Mouse (Mus musculus): ENCODE measurements at regions not wholly inside any gene's neighbourhood (a gene's known extent, or its start where the extent isn't known, plus 50 kb on each side); places are given as distances from the start of the nearest gene placed in this dataset.

- Histone ChIP-seq H3K4me1 (peaks cover 8% of the 10 kb centered on the region), H3K9ac (no peak overlapping the region), H3K27me3 (no peaks in the 10 kb centered on the region), H3K9me3 (no peaks in the 10 kb centered on the region), H3K27ac (no peak overlapping the region), H3K36me3 (no peaks in the 10 kb centered on the region), H3K4me2 (no peak overlapping the region), H3K4me3 (no peak overlapping the region)
- 87% methylated on average over 1 of the region's 1 CpGs for WGBS
- ATAC-seq (ENCODE audit: insufficient number of reproducible peaks, low FRiP score, low TSS enrichment, low read depth), result no peak
Observed at GRCm38 (mm10) chr14:68918526-68919045, 375.5 kb downstream of the Synb start.

GRCm38 (mm10) chr14:68899921-68900320 is 394.2 kb downstream of the Synb start:
- no peaks in the 10 kb centered on the region for H3K9me3 ChIP-seq
- H3K27ac ChIP-seq, result no peak overlapping the region
- H3K4me3 ChIP-seq, result no peak overlapping the region
- 72% methylated on average over 3 of the region's 3 CpGs for WGBS
- no peaks in the 10 kb centered on the region for H3K4me1 ChIP-seq
- H3K27me3 ChIP-seq, result no peaks in the 10 kb centered on the region
- ATAC-seq (ENCODE audit: insufficient number of reproducible peaks, low FRiP score, low TSS enrichment, low read depth), result no peak
- H3K4me2 ChIP-seq, result no peak overlapping the region
- H3K36me3 ChIP-seq, result no peaks in the 10 kb centered on the region
- H3K9ac ChIP-seq, result no peak overlapping the region

GRCm38 (mm10) chr14:68877171-68877570 is 416.9 kb downstream of the Synb start:
- Histone ChIP-seq H3K27me3 (no peaks in the 10 kb centered on the region), H3K4me3 (no peak overlapping the region), H3K4me2 (no peak overlapping the region), H3K27ac (no peak overlapping the region), H3K9me3 (no peaks in the 10 kb centered on the region), H3K9ac (no peak overlapping the region), H3K36me3 (no peaks in the 10 kb centered on the region), H3K4me1 (no peaks in the 10 kb centered on the region)
- WGBS, result 63% methylated on average over 4 of the region's 4 CpGs
- ATAC-seq (ENCODE audit: insufficient number of reproducible peaks, low FRiP score, low TSS enrichment, low read depth), result no peak

- H3K36me3 ChIP-seq, result no peaks in the 10 kb centered on the region
- no peaks in the 10 kb centered on the region for H3K4me1 ChIP-seq
- H3K4me3 ChIP-seq, result no peak overlapping the region
- no peaks in the 10 kb centered on the region for H3K27me3 ChIP-seq
- no peak overlapping the region for H3K27ac ChIP-seq
- H3K9me3 ChIP-seq, result no peaks in the 10 kb centered on the region
- no peak overlapping the region for H3K9ac ChIP-seq
- 93% methylated on average over 3 of the region's 3 CpGs for WGBS
- no peak overlapping the region for H3K4me2 ChIP-seq
- ATAC-seq (ENCODE audit: insufficient number of reproducible peaks, low FRiP score, low TSS enrichment, low read depth), result no peak
Observed at GRCm38 (mm10) chr14:68861071-68861470, 433.0 kb downstream of the Synb start.

GRCm38 (mm10) chr14:68857948-68858347 is 436.2 kb downstream of the Synb start:
- Histone ChIP-seq H3K4me2 (no peak overlapping the region), H3K27me3 (no peaks in the 10 kb centered on the region), H3K4me3 (no peak overlapping the region), H3K4me1 (no peaks in the 10 kb centered on the region), H3K36me3 (no peaks in the 10 kb centered on the region), H3K9ac (no peak overlapping the region), H3K9me3 (no peaks in the 10 kb centered on the region), H3K27ac (no peak overlapping the region)
- WGBS, result 65% methylated on average over 1 of the region's 1 CpGs
- no peak for ATAC-seq (ENCODE audit: insufficient number of reproducible peaks, low FRiP score, low TSS enrichment, low read depth)

- Histone ChIP-seq H3K4me2 (no peak overlapping the region), H3K9ac (no peak overlapping the region), H3K4me1 (no peaks in the 10 kb centered on the region), H3K9me3 (no peaks in the 10 kb centered on the region), H3K4me3 (no peak overlapping the region), H3K27me3 (no peaks in the 10 kb centered on the region), H3K36me3 (no peaks in the 10 kb centered on the region), H3K27ac (no peak overlapping the region)
- WGBS, result 73% methylated on average over 4 of the region's 4 CpGs
- no peak for ATAC-seq (ENCODE audit: insufficient number of reproducible peaks, low FRiP score, low TSS enrichment, low read depth)
Observed at GRCm38 (mm10) chr14:68848506-68848905, 445.6 kb downstream of the Synb start.

GRCm38 (mm10) chr14:68847609-68848008 is 446.5 kb downstream of the Synb start:
- no peak for ATAC-seq (ENCODE audit: insufficient number of reproducible peaks, low FRiP score, low TSS enrichment, low read depth)
- Histone ChIP-seq H3K27ac (no peak overlapping the region), H3K9me3 (no peaks in the 10 kb centered on the region), H3K4me3 (no peak overlapping the region), H3K4me2 (no peak overlapping the region), H3K9ac (no peak overlapping the region), H3K4me1 (no peaks in the 10 kb centered on the region), H3K27me3 (no peaks in the 10 kb centered on the region), H3K36me3 (no peaks in the 10 kb centered on the region)

GRCm38 (mm10) chr14:68820241-68820640 is 473.9 kb downstream of the Synb start:
- Histone ChIP-seq H3K36me3 (no peaks in the 10 kb centered on the region), H3K27me3 (no peaks in the 10 kb centered on the region), H3K4me3 (no peak overlapping the region), H3K9ac (no peak overlapping the region), H3K4me2 (no peak overlapping the region), H3K27ac (no peak overlapping the region), H3K4me1 (no peaks in the 10 kb centered on the region), H3K9me3 (no peaks in the 10 kb centered on the region)
- no peak for ATAC-seq (ENCODE audit: insufficient number of reproducible peaks, low FRiP score, low TSS enrichment, low read depth)
- WGBS, result 79% methylated on average over 8 of the region's 8 CpGs

GRCm38 (mm10) chr14:68808976-68809375 is 485.1 kb downstream of the Synb start:
- ATAC-seq (ENCODE audit: insufficient number of reproducible peaks, low FRiP score, low TSS enrichment, low read depth), result no peak
- no peaks in the 10 kb centered on the region for H3K36me3 ChIP-seq
- H3K4me2 ChIP-seq, result no peak overlapping the region
- no peaks in the 10 kb centered on the region for H3K4me1 ChIP-seq
- H3K9me3 ChIP-seq, result no peaks in the 10 kb centered on the region
- no peak overlapping the region for H3K4me3 ChIP-seq
- no peak overlapping the region for H3K27ac ChIP-seq
- WGBS, result 89% methylated on average over 3 of the region's 3 CpGs
- no peaks in the 10 kb centered on the region for H3K27me3 ChIP-seq
- H3K9ac ChIP-seq, result no peak overlapping the region

- ATAC-seq (ENCODE audit: insufficient number of reproducible peaks, low FRiP score, low TSS enrichment, low read depth), result no peak
- 65% methylated on average over 3 of the region's 3 CpGs for WGBS
- Histone ChIP-seq H3K4me3 (no peak overlapping the region), H3K9me3 (no peaks in the 10 kb centered on the region), H3K4me2 (no peak overlapping the region), H3K27me3 (no peaks in the 10 kb centered on the region), H3K27ac (no peak overlapping the region), H3K36me3 (no peaks in the 10 kb centered on the region), H3K4me1 (no peaks in the 10 kb centered on the region), H3K9ac (no peak overlapping the region)
Observed at GRCm38 (mm10) chr14:68807918-68808317, 486.2 kb downstream of the Synb start.

- Histone ChIP-seq H3K4me1 (no peaks in the 10 kb centered on the region), H3K27me3 (no peaks in the 10 kb centered on the region), H3K9me3 (no peaks in the 10 kb centered on the region), H3K9ac (no peak overlapping the region), H3K4me2 (no peak overlapping the region), H3K27ac (no peak overlapping the region), H3K36me3 (no peaks in the 10 kb centered on the region), H3K4me3 (no peak overlapping the region)
- 49% methylated on average over 1 of the region's 1 CpGs for WGBS
- no peak for ATAC-seq (ENCODE audit: insufficient number of reproducible peaks, low FRiP score, low TSS enrichment, low read depth)
Observed at GRCm38 (mm10) chr14:68806646-68807045, 487.5 kb downstream of the Synb start.

- no peak overlapping the region for H3K9ac ChIP-seq
- no peak for ATAC-seq (ENCODE audit: insufficient number of reproducible peaks, low FRiP score, low TSS enrichment, low read depth)
Observed at GRCm38 (mm10) chr14:68784395-68784794, 509.7 kb downstream of the Synb start.

GRCm38 (mm10) chr14:68783216-68783615 is 510.9 kb downstream of the Synb start:
- Histone ChIP-seq H3K4me1 (0 out of 2 replicates have a peak, but pooled peaks cover 4% of the 10 kb centered on the region), H3K27me3 (no peaks in the 10 kb centered on the region), H3K4me3 (no peak overlapping the region), H3K9me3 (no peaks in the 10 kb centered on the region), H3K4me2 (no peak overlapping the region), H3K36me3 (no peaks in the 10 kb centered on the region), H3K27ac (no peak overlapping the region), H3K9ac (no peak overlapping the region)
- WGBS, result 96% methylated on average over 1 of the region's 1 CpGs
- ATAC-seq (ENCODE audit: insufficient number of reproducible peaks, low FRiP score, low TSS enrichment, low read depth), result no peak

More at GRCm38 (mm10) chr14:68784395-68784794, 509.7 kb downstream of the Synb start:
- Histone ChIP-seq H3K4me1 (no peaks in the 10 kb centered on the region), H3K27ac (no peak overlapping the region), H3K4me2 (no peak overlapping the region), H3K9me3 (no peaks in the 10 kb centered on the region), H3K4me3 (no peak overlapping the region), H3K36me3 (no peaks in the 10 kb centered on the region), H3K27me3 (no peaks in the 10 kb centered on the region)
- WGBS, result 95% methylated on average over 3 of the region's 3 CpGs

All from limb, embryonic 15.5 days (tissue).